7 mouse cellular contexts compared by ENCODE assay signal in genomic region chr11:98902621-98903245, GRCm38 (mm10). TPM values are rescaled to one million over a fixed set of nuclear protein-coding genes. Genes with fewer than 3 reads are reported as not detected.
DNase-seq lines count a peak whose midpoint lies in the region; ATAC-seq and TF ChIP-seq lines count a peak whose summit lies in the region.

No protein-coding gene starts in this region.

- H3K36me3 ChIP-seq in kidney, embryonic 16.5 days (ENCODE audit: insufficient read depth, low read length): peaks cover 28% of the 10 kb centered on the region
- H3K36me3 ChIP-seq in limb, embryonic 10.5 days: peaks cover 66% of the 10 kb centered on the region
- H3K36me3 ChIP-seq in neural tube, embryonic 11.5 days (ENCODE audit: control insufficient read depth, insufficient read depth, low read length): peaks cover 11% of the 10 kb centered on the region

- no peak for DNase-seq in kidney, postnatal 10 days
- peak; percentile 80 for DNase-seq in embryo, embryonic 9.5 days (ENCODE audit: extremely low spot score)
- DNase-seq in limb, embryonic 10.5 days (ENCODE audit: low spot score): peak; percentile 46
- DNase-seq in neural tube, embryonic 11.5 days (ENCODE audit: low spot score): peak; percentile 34
- no peak for DNase-seq in cerebellum, adult 8-10 months
- no peak for DNase-seq in gastrocnemius, adult 2 months

- no peaks in the 10 kb centered on the region for H3K9me3 ChIP-seq in kidney, embryonic 16.5 days (ENCODE audit: low read length)
- no peaks in the 10 kb centered on the region for H3K9me3 ChIP-seq in limb, embryonic 10.5 days (replicated peaks)
- no peaks in the 10 kb centered on the region for H3K9me3 ChIP-seq in neural tube, embryonic 11.5 days (ENCODE audit: control insufficient read depth, low read length)

- H3K9ac ChIP-seq in kidney, embryonic 16.5 days (replicated peaks; ENCODE audit: low read length): peak overlapping the region; percentile 39; the same call in 1 of the 2 replicates
- H3K9ac ChIP-seq in neural tube, embryonic 11.5 days (ENCODE audit: low read length): peak overlapping the region; percentile 5; the same call in 1 of the 2 replicates

- no peak for TF ChIP-seq CTCF in gastrocnemius, adult 2 months (IDR thresholded peaks at IDR 0.05)

- ATAC-seq in kidney, embryonic 16.5 days (ENCODE audit: low FRiP score, low TSS enrichment): 0 out of 2 replicates have a peak, but pooled peaks have one; percentile 20
- ATAC-seq in neural tube, embryonic 11.5 days (ENCODE audit: insufficient read depth, low FRiP score, low TSS enrichment): no peak

- WGBS in kidney, embryonic 16.5 days: 14% methylated on average over 10 of the region's 10 CpGs
- WGBS in limb, embryonic 10.5 days: 4% methylated on average over 10 of the region's 10 CpGs
- whole genome bisulfite sequencing in neural tube, embryonic 11.5 days: 4% methylated on average over 10 of the region's 10 CpGs

- peaks cover 18% of the 10 kb centered on the region for H3K4me1 ChIP-seq in kidney, embryonic 16.5 days (ENCODE audit: insufficient read depth, low read length)
- H3K4me1 ChIP-seq in limb, embryonic 10.5 days: peaks cover 24% of the 10 kb centered on the region
- H3K4me1 ChIP-seq in neural tube, embryonic 11.5 days (ENCODE audit: control insufficient read depth, insufficient read depth, low read length): peaks cover 10% of the 10 kb centered on the region

- intact Hi-C loops in gastrocnemius, adult 2 months (cut with DNase I): no loop called here

- H3K27ac ChIP-seq in kidney, embryonic 16.5 days (ENCODE audit: low read length): peak overlapping the region; percentile 85
- H3K27ac ChIP-seq in limb, embryonic 10.5 days: peak overlapping the region; percentile 76
- no peak overlapping the region for H3K27ac ChIP-seq in neural tube, embryonic 11.5 days (ENCODE audit: low read depth, low read length)
- no peak overlapping the region for H3K27ac ChIP-seq in gastrocnemius, adult 2 months

- no peaks in the 10 kb centered on the region for H3K27me3 ChIP-seq in kidney, embryonic 16.5 days (ENCODE audit: insufficient read depth, low read length)
- H3K27me3 ChIP-seq in limb, embryonic 10.5 days (ENCODE audit: low read depth, poor library complexity, severe bottlenecking): no peaks in the 10 kb centered on the region
- no peaks in the 10 kb centered on the region for H3K27me3 ChIP-seq in neural tube, embryonic 11.5 days (ENCODE audit: control insufficient read depth, insufficient read depth, low read length)

- H3K4me2 ChIP-seq in kidney, embryonic 16.5 days (replicated peaks; ENCODE audit: low read depth, low read length): 0 out of 2 replicates have a peak overlapping the region, but pooled peaks have one; percentile 12
- no peak overlapping the region for H3K4me2 ChIP-seq in neural tube, embryonic 11.5 days (ENCODE audit: low read depth)

- H3K4me3 ChIP-seq in kidney, embryonic 16.5 days (ENCODE audit: low read length): no peak overlapping the region
- peak overlapping the region; percentile 23; the same call in 1 of the 2 replicates for H3K4me3 ChIP-seq in limb, embryonic 10.5 days
- H3K4me3 ChIP-seq in neural tube, embryonic 11.5 days (ENCODE audit: low read depth, low read length): no peak overlapping the region
- H3K4me3 ChIP-seq in gastrocnemius, adult 2 months: no peak overlapping the region

RNA-seq across cellular contexts. Expression of gene Cdc6, which starts 4.9 kb away (rescaled TPM):
- polyA plus RNA-seq in kidney, embryonic 16.5 days (2015; fragmentation: Nextera tagmentation; extraction: Ambion mirVana): 36.2 and 38.6 TPM in 2 replicates
- polyA plus RNA-seq in limb, embryonic 10.5 days (2016; fragmentation: Nextera tagmentation; extraction: Ambion mirVana): 69.9 and 79.5 TPM in 2 replicates
- polyA plus RNA-seq in neural tube, embryonic 11.5 days (2014; fragmentation: Nextera tagmentation; extraction: Ambion mirVana): 41.6 and 44.4 TPM in 2 replicates
- under 1 TPM in 1 of 2 experiments, not detected in 1; 0.11 TPM for total RNA-seq in gastrocnemius, adult 2 months (2021)

RNA-seq across cellular contexts. Expression of gene Rara, which starts 24.9 kb away (rescaled TPM):
- polyA plus RNA-seq in kidney, embryonic 16.5 days (2015; fragmentation: Nextera tagmentation; extraction: Ambion mirVana): 31.4 and 32.5 TPM in 2 replicates
- polyA plus RNA-seq in limb, embryonic 10.5 days (2016; fragmentation: Nextera tagmentation; extraction: Ambion mirVana): 38.4 and 43.7 TPM in 2 replicates
- 73.2 and 75.1 TPM in 2 replicates for polyA plus RNA-seq in neural tube, embryonic 11.5 days (2014; fragmentation: Nextera tagmentation; extraction: Ambion mirVana)
- total RNA-seq in gastrocnemius, adult 2 months (2021): 10 to 100 TPM; 10.2 to 12.4 TPM

RNA-seq across cellular contexts. Expression of gene Wipf2, which starts 39.3 kb away (rescaled TPM):
- polyA plus RNA-seq in kidney, embryonic 16.5 days (2015; fragmentation: Nextera tagmentation; extraction: Ambion mirVana): 5.4 and 5.9 TPM in 2 replicates
- polyA plus RNA-seq in limb, embryonic 10.5 days (2016; fragmentation: Nextera tagmentation; extraction: Ambion mirVana): 5.4 and 6.2 TPM in 2 replicates
- 4.7 and 5.6 TPM in 2 replicates for polyA plus RNA-seq in neural tube, embryonic 11.5 days (2014; fragmentation: Nextera tagmentation; extraction: Ambion mirVana)
- total RNA-seq in gastrocnemius, adult 2 months (2021): 1 to 10 TPM; 6.1 to 6.6 TPM

Comparison
In these comparisons a context has a peak if more than half of its experiments do, and no peak if none do; other contexts are left out.
1. H3K27ac ChIP-seq: peak in kidney, embryonic 16.5 days (single experiment) and limb, embryonic 10.5 days (single experiment); none in neural tube, embryonic 11.5 days (single experiment) and gastrocnemius, adult 2 months (single experiment).
2. DNase-seq: peak in embryo, embryonic 9.5 days (single experiment), limb, embryonic 10.5 days (single experiment) and neural tube, embryonic 11.5 days (single experiment); none in kidney, postnatal 10 days (single experiment), cerebellum, adult 8-10 months (single experiment) and gastrocnemius, adult 2 months (single experiment).